Mouse (Mus musculus) cerebellum, adult 2 months (tissue): ENCODE measurements around the gene Mpnd.

Experiments used
- CTCF ChIP-seq: fragments of 200-500 bp; IDR thresholded peaks from 2 replicates; pipeline ENCODE4 v1.5.1; 2011; ENCODE audit warnings: low read depth, mild to moderate bottlenecking, control low read depth, low read length, moderate library complexity, borderline replicate concordance; ENCODE audit not compliant: insufficient read depth
- POLR2A ChIP-seq: fragments of 200-500 bp; IDR thresholded peaks from 2 replicates; pipeline ENCODE4 v1.6.1; 2011; ENCODE audit warnings: low read length, control low read depth, borderline replicate concordance; ENCODE audit not compliant: insufficient read depth

GRCm38 (mm10) chr17:56030919-56031318, 25.4 kb downstream of the Mpnd start:
- TF ChIP-seq POLR2A (no peak), CTCF (no peak; the same call in 1 of the 2 replicates)
